Mouse (Mus musculus): ENCODE results near the gene Ddit4l. TPM values are rescaled to one million over a fixed set of nuclear protein-coding genes. Genes with fewer than 3 reads are reported as not detected.
"Not testable (repeated sequence)": the region's sequence is repeated elsewhere in the genome, so short reads cannot be mapped to it uniquely, and the experiment has no call there.

Ddit4l gene
- polyA plus RNA-seq, 1 experiment from 2014 or later = 1.7 TPM

DNA sequence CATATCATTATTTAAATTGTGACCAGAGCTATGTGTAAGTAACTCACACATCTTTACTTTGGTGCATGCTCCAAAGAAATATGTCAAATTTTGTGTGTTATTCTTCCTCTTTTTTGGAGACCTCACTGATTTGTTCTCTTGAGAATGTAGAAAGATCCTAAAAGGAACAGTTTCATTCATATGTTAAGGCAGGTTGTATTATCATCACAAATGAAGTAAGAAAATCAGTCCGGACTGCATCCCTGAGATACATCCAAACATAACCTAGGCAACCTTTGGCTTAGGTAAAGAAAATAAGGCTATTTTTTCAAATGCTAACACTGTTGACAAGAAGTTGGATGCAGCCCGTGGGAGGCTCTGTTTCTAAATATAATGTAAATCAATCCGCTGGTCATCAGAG, 21.2 kb downstream of the Ddit4l start:
- Histone ChIP-seq H3K9ac (ENCODE audit: low read depth, low read length) (no peak overlapping the region), H3K4me3 (ENCODE audit: low read depth, low read length) (no peak overlapping the region), H3K9me3 (ENCODE audit: control insufficient read depth) (no peaks in the 10 kb centered on the region), H3K4me1 (replicated peaks; ENCODE audit: control insufficient read depth, insufficient read depth, low read length) (no peaks in the 10 kb centered on the region), H3K36me3 (ENCODE audit: control insufficient read depth, insufficient read depth) (no peaks in the 10 kb centered on the region), H3K27ac (ENCODE audit: low read depth, low read length) (no peak overlapping the region), H3K27me3 (replicated peaks; ENCODE audit: control insufficient read depth, insufficient read depth, low read length) (no peaks in the 10 kb centered on the region), H3K4me2 (replicated peaks; ENCODE audit: low read depth) (no peak overlapping the region)
- ATAC-seq = no peak
- 77% methylated on average over 3 of the region's 3 CpGs for whole genome bisulfite sequencing
- TF ChIP-seq CTCF (IDR thresholded peaks at IDR 0.05; ENCODE audit: low read depth) = no peak

DNA sequence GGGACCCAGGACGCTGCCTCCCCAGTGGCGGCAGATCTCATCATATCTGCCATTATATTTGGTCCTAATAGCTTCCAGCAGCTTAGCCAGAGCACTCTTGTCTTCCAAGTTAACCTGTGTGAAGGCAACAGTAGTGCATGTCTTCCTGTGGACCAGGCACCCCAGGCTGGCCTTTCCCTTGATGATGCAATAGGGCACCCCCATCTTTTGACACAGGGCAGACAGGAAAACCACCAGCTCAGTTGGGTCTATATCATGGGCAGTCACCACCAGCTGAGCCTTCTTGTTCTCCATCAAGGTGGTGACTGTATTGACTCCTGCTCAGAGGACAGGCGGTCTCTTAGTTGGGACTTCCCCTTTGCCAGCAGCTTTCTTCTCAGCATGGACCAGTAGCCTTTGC, 22.7 kb downstream of the Ddit4l start:
- Histone ChIP-seq H3K9me3 (ENCODE audit: control insufficient read depth) (no peaks in the 10 kb centered on the region), H3K36me3 (ENCODE audit: control insufficient read depth, insufficient read depth) (no peaks in the 10 kb centered on the region), H3K27ac (ENCODE audit: low read depth, low read length) (no peak overlapping the region), H3K4me3 (ENCODE audit: low read depth, low read length) (no peak overlapping the region), H3K27me3 (replicated peaks; ENCODE audit: control insufficient read depth, insufficient read depth, low read length) (no peaks in the 10 kb centered on the region), H3K9ac (ENCODE audit: low read depth, low read length) (no peak overlapping the region), H3K4me2 (replicated peaks; ENCODE audit: low read depth) (no peak overlapping the region), H3K4me1 (replicated peaks; ENCODE audit: control insufficient read depth, insufficient read depth, low read length) (no peaks in the 10 kb centered on the region)
- TF ChIP-seq CTCF (IDR thresholded peaks at IDR 0.05; ENCODE audit: low read depth) = no peak
- ATAC-seq = no peak
- WGBS = 86% methylated on average over 3 of the region's 3 CpGs

GRCm38 (mm10) chr3:137644947-137645346, 23.5 kb downstream of the Ddit4l start:
- Histone ChIP-seq H3K9ac (ENCODE audit: low read depth, low read length) (no peak overlapping the region), H3K36me3 (ENCODE audit: control insufficient read depth, insufficient read depth) (no peaks in the 10 kb centered on the region), H3K4me3 (ENCODE audit: low read depth, low read length) (no peak overlapping the region), H3K9me3 (ENCODE audit: control insufficient read depth) (no peaks in the 10 kb centered on the region), H3K4me2 (replicated peaks; ENCODE audit: low read depth) (no peak overlapping the region), H3K27ac (ENCODE audit: low read depth, low read length) (no peak overlapping the region), H3K27me3 (replicated peaks; ENCODE audit: control insufficient read depth, insufficient read depth, low read length) (no peaks in the 10 kb centered on the region), H3K4me1 (replicated peaks; ENCODE audit: control insufficient read depth, insufficient read depth, low read length) (no peaks in the 10 kb centered on the region)
- no peak for TF ChIP-seq CTCF (IDR thresholded peaks at IDR 0.05; ENCODE audit: low read depth)
- 67% methylated on average over 6 of the region's 6 CpGs for WGBS
- no peak for ATAC-seq

- Histone ChIP-seq H3K9ac (ENCODE audit: low read depth, low read length) (no peak overlapping the region), H3K4me1 (replicated peaks; ENCODE audit: control insufficient read depth, insufficient read depth, low read length) (no peaks in the 10 kb centered on the region), H3K9me3 (ENCODE audit: control insufficient read depth) (no peaks in the 10 kb centered on the region), H3K27ac (ENCODE audit: low read depth, low read length) (no peak overlapping the region), H3K27me3 (replicated peaks; ENCODE audit: control insufficient read depth, insufficient read depth, low read length) (no peaks in the 10 kb centered on the region), H3K36me3 (ENCODE audit: control insufficient read depth, insufficient read depth) (no peaks in the 10 kb centered on the region), H3K4me2 (replicated peaks; ENCODE audit: low read depth) (no peak overlapping the region), H3K4me3 (ENCODE audit: low read depth, low read length) (no peak overlapping the region)
- WGBS = 77% methylated on average over 12 of the region's 12 CpGs
- TF ChIP-seq CTCF (IDR thresholded peaks at IDR 0.05; ENCODE audit: low read depth) = no peak
- no peak for ATAC-seq
Observed at GRCm38 (mm10) chr3:137647427-137648100, 26.2 kb downstream of the Ddit4l start.

- Histone ChIP-seq H3K4me3 (ENCODE audit: low read depth, low read length) (no peak overlapping the region), H3K9ac (ENCODE audit: low read depth, low read length) (no peak overlapping the region), H3K4me1 (replicated peaks; ENCODE audit: control insufficient read depth, insufficient read depth, low read length) (no peaks in the 10 kb centered on the region), H3K27me3 (replicated peaks; ENCODE audit: control insufficient read depth, insufficient read depth, low read length) (no peaks in the 10 kb centered on the region), H3K27ac (ENCODE audit: low read depth, low read length) (no peak overlapping the region), H3K36me3 (ENCODE audit: control insufficient read depth, insufficient read depth) (no peaks in the 10 kb centered on the region), H3K9me3 (ENCODE audit: control insufficient read depth) (no peaks in the 10 kb centered on the region), H3K4me2 (replicated peaks; ENCODE audit: low read depth) (no peak overlapping the region)
- ATAC-seq = no peak
- 65% methylated on average over 5 of the region's 5 CpGs for WGBS
- no peak for TF ChIP-seq CTCF (IDR thresholded peaks at IDR 0.05; ENCODE audit: low read depth)
Observed at GRCm38 (mm10) chr3:137649112-137649511, 27.7 kb downstream of the Ddit4l start.

DNA sequence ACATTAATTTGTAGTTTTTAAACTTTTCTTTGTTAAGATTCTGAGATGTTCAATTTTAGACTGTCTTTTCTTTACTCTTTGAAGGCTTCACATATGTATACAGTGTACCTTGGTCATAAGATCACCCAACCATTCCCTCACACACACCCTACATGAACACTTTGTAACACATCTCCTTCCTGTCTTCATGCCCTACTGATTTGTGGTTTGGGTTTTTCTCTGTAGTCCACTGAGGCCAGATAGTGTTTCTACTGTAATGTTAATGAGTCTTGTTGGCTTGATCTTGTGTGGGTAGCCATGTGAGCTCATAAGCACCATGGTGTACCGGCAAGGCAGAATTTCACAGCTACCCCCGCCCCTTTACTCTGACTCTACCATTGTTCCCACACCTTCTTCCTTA, 31.4 kb downstream of the Ddit4l start:
- H3K9me3 ChIP-seq (ENCODE audit: control insufficient read depth) = no peaks in the 10 kb centered on the region
- H3K4me1 ChIP-seq (replicated peaks; ENCODE audit: control insufficient read depth, insufficient read depth, low read length) = no peaks in the 10 kb centered on the region
- no peak overlapping the region for H3K9ac ChIP-seq (ENCODE audit: low read depth, low read length)
- no peak overlapping the region for H3K4me2 ChIP-seq (replicated peaks; ENCODE audit: low read depth)
- no peak overlapping the region for H3K4me3 ChIP-seq (ENCODE audit: low read depth, low read length)
- H3K36me3 ChIP-seq (ENCODE audit: control insufficient read depth, insufficient read depth) = no peaks in the 10 kb centered on the region
- no peak for TF ChIP-seq CTCF (IDR thresholded peaks at IDR 0.05; ENCODE audit: low read depth)
- ATAC-seq = no peak
- WGBS = 94% methylated on average over 2 of the region's 2 CpGs
- H3K27ac ChIP-seq (ENCODE audit: low read depth, low read length) = no peak overlapping the region
- H3K27me3 ChIP-seq (replicated peaks; ENCODE audit: control insufficient read depth, insufficient read depth, low read length) = no peaks in the 10 kb centered on the region

DNA sequence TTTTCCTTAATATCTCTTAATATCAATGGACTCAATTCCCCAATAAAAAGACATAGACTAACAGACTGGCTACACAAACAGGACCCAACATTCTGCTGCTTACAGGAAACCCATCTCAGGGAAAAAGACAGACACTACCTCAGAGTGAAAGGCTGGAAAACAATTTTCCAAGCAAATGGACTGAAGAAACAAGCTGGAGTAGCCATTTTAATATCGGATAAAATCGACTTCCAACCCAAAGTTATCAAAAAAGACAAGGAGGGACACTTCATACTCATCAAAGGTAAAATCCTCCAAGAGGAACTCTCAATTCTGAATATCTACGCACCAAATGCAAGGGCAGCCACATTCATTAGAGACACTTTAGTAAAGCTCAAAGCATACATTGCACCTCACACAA, 49.8 kb downstream of the Ddit4l start, which contains the start of gene Gm21962:
Gene Gm21962, plus strand, starts transcription at position 301 of the 400 bp plus-strand sequence.
- H3K4me3 ChIP-seq (ENCODE audit: low read depth, low read length); H3K27me3 ChIP-seq (replicated peaks; ENCODE audit: control insufficient read depth, insufficient read depth, low read length); H3K9ac ChIP-seq (ENCODE audit: low read depth, low read length); H3K4me1 ChIP-seq (replicated peaks; ENCODE audit: control insufficient read depth, insufficient read depth, low read length); H3K4me2 ChIP-seq (replicated peaks; ENCODE audit: low read depth); H3K36me3 ChIP-seq (ENCODE audit: control insufficient read depth, insufficient read depth); H3K27ac ChIP-seq (ENCODE audit: low read depth, low read length); ATAC-seq; H3K9me3 ChIP-seq (ENCODE audit: control insufficient read depth): not testable (repeated sequence)
- no CpG with 5 or more reads among the region's 3 CpGs for WGBS

Small RNA genes within 50 kb of the gene (microRNA-seq; reads per million reads assigned to microRNA genes)
- gene Gm22468 = not detected

Other genes with a start within 250 kb of the Ddit4l start
- not detected in 2 replicates for gene Gm21962, start 49.9 kb downstream of the Ddit4l start, polyA plus RNA-seq (2015; fragmentation: Nextera tagmentation; extraction: Ambion mirVana)
- gene H2afz, start 242.9 kb downstream of the Ddit4l start, polyA plus RNA-seq (2015; fragmentation: Nextera tagmentation; extraction: Ambion mirVana) = 922 and 974 TPM in 2 replicates
- gene Dnajb14, start 246.1 kb downstream of the Ddit4l start, polyA plus RNA-seq (2015; fragmentation: Nextera tagmentation; extraction: Ambion mirVana) = 10.6 and 11.1 TPM in 2 replicates

All from intestine, postnatal 0 days (tissue).